Mouse (Mus musculus): ENCODE data around the gene Bag6. TPM values are rescaled to one million over a fixed set of nuclear protein-coding genes. Genes with fewer than 3 reads are reported as not detected.

Gene Bag6
- total RNA-seq, 2 experiments from 2014 or later, result 191 to 208 TPM

- intact Hi-C loops (cut with DNase I), result no loop called here
These were observed 4.3 kb downstream of the Bag6 start for GRCm38 (mm10) chr17:35139269-35139668.

GRCm38 (mm10) chr17:35140490-35140996 lies 5.6 kb downstream of the Bag6 start:
- DNase-seq, result no peak
- intact Hi-C loops (cut with DNase I), result no loop called here

More at GRCm38 (mm10) chr17:35139269-35139668, 4.3 kb downstream of the Bag6 start:
- no peak for DNase-seq

- intact Hi-C loops (cut with DNase I), result no loop called here
- no peak for DNase-seq
These were observed 7.0 kb downstream of the Bag6 start for GRCm38 (mm10) chr17:35141971-35142370.

- intact Hi-C loops (cut with DNase I), result no loop called here
- no peak for DNase-seq
These were observed 11.2 kb downstream of the Bag6 start for GRCm38 (mm10) chr17:35146139-35146538.

- no peak for DNase-seq
- intact Hi-C loops (cut with DNase I), result no loop called here
These were observed 12.4 kb downstream of the Bag6 start for GRCm38 (mm10) chr17:35147348-35147747.

GRCm38 (mm10) chr17:35147922-35148639 lies 13.1 kb downstream of the Bag6 start:
- intact Hi-C loops (cut with DNase I), result no loop called here
- DNase-seq, result no peak

GRCm38 (mm10) chr17:35152121-35152520 lies 17.1 kb downstream of the Bag6 start:
- intact Hi-C loops (cut with DNase I), result loop anchor here (10.0 kb wide), 1 partner anchor 1037 kb away; the partner anchor contains the start of gene H2-DMa
- no peak for DNase-seq

GRCm38 (mm10) chr17:35153077-35153476 lies 18.1 kb downstream of the Bag6 start:
- intact Hi-C loops (cut with DNase I), result loop anchor here (10.0 kb wide), 1 partner anchor 1038 kb away; the partner anchor contains the start of gene H2-DMa
- DNase-seq, result no peak

- DNase-seq, result no peak
- intact Hi-C loops (cut with DNase I), result loop anchor here (10.0 kb wide), 1 partner anchor 1039 kb away; the partner anchor contains the start of gene H2-DMa
These were observed 19.0 kb downstream of the Bag6 start for GRCm38 (mm10) chr17:35153931-35154330.

GRCm38 (mm10) chr17:35154616-35155015 lies 19.6 kb downstream of the Bag6 start:
- DNase-seq, result no peak
- intact Hi-C loops (cut with DNase I), result loop anchor here (10.0 kb wide), 1 partner anchor 1040 kb away; the partner anchor contains the start of gene H2-DMa

GRCm38 (mm10) chr17:35155451-35155850 lies 20.5 kb downstream of the Bag6 start:
- DNase-seq, result peak in 1 of 2 experiments; percentile 11
- intact Hi-C loops (cut with DNase I), result loop anchor here (10.0 kb wide), 1 partner anchor 1041 kb away; the partner anchor contains the start of gene H2-DMa

GRCm38 (mm10) chr17:35156461-35157200 lies 21.7 kb downstream of the Bag6 start:
- no peak for DNase-seq
- intact Hi-C loops (cut with DNase I), result loop anchor here (10.0 kb wide), 1 partner anchor 1042 kb away; the partner anchor contains the start of gene H2-DMa

GRCm38 (mm10) chr17:35157254-35157653 lies 22.3 kb downstream of the Bag6 start:
- DNase-seq, result no peak
- intact Hi-C loops (cut with DNase I), result loop anchor here (10.0 kb wide), 1 partner anchor 1042 kb away; the partner anchor contains the start of gene H2-DMa

GRCm38 (mm10) chr17:35157661-35158175 lies 22.7 kb downstream of the Bag6 start:
- intact Hi-C loops (cut with DNase I), result loop anchor here (10.0 kb wide), 1 partner anchor 1043 kb away; the partner anchor contains the start of gene H2-DMa
- no peak for DNase-seq

- no peak for DNase-seq
- intact Hi-C loops (cut with DNase I), result loop anchor here (10.0 kb wide), 1 partner anchor 1044 kb away; the partner anchor contains the start of gene H2-DMa
These were observed 24.0 kb downstream of the Bag6 start for GRCm38 (mm10) chr17:35158850-35159593.

GRCm38 (mm10) chr17:35159638-35160037 lies 24.7 kb downstream of the Bag6 start:
- no peak for DNase-seq
- intact Hi-C loops (cut with DNase I), result loop anchor here (2.0 to 10.0 kb wide), 2 partner anchors 15 to 1045 kb away; partner anchors contain the start of gene H2-DMa

GRCm38 (mm10) chr17:35161421-35161820 lies 26.4 kb downstream of the Bag6 start:
- DNase-seq, result no peak
- intact Hi-C loops (cut with DNase I), result loop anchor here (2.0 kb wide), 1 partner anchor 17 kb away; no protein-coding TSS in a partner anchor

- intact Hi-C loops (cut with DNase I), result no loop called here
These were observed 27.1 kb downstream of the Bag6 start for GRCm38 (mm10) chr17:35162121-35162520.

GRCm38 (mm10) chr17:35162730-35163129 lies 27.8 kb downstream of the Bag6 start:
- no peak for DNase-seq
- intact Hi-C loops (cut with DNase I), result no loop called here

More at GRCm38 (mm10) chr17:35162121-35162520, 27.1 kb downstream of the Bag6 start:
- DNase-seq, result no peak
